Mouse (Mus musculus) embryonic facial prominence, embryonic 11.5 days (tissue): ENCODE results near the gene Prkacb. TPM values are rescaled to one million over a fixed set of nuclear protein-coding genes. Genes with fewer than 3 reads are reported as not detected.

ENCODE experiments used
- ATAC-seq: fragments of 200-750 bp; cut with Nextera tagmentation; replicated peaks from 2 replicates; pipeline ENCODE4 v1.8.0; 2017; ENCODE audit warnings: low read depth; ENCODE audit not compliant: insufficient number of reproducible peaks, low FRiP score, low TSS enrichment
- DNase-seq: peaks from one replicate; pipeline ENCODE4 v3.0.0-alpha.2; 2015; ENCODE audit warnings: low spot score
- H3K27ac ChIP-seq: fragments of 300-500 bp; sonication (generic); replicated peaks from 2 replicates; pipeline ENCODE4 v1.5.1; 2014; ENCODE audit warnings: mild to moderate bottlenecking, low read depth, low read length, control low read depth
- H3K27me3 ChIP-seq: fragments of 300-500 bp; sonication (generic); 2 replicates; pipeline ENCODE4 v1.6.1; 2014; ENCODE audit warnings: mild to moderate bottlenecking, low read length, moderate library complexity, mixed read lengths; ENCODE audit not compliant: control insufficient read depth, insufficient read depth
- H3K36me3 ChIP-seq: fragments of 300-500 bp; sonication (generic); replicated peaks from 2 replicates; pipeline ENCODE4 v1.6.1; 2014; ENCODE audit warnings: low read depth, mild to moderate bottlenecking, low read length, moderate library complexity, mixed read lengths; ENCODE audit not compliant: control insufficient read depth, insufficient read depth
- H3K4me1 ChIP-seq: fragments of 300-500 bp; sonication (generic); 2 replicates; pipeline ENCODE4 v1.6.1; 2014; ENCODE audit warnings: low read length, mixed read lengths; ENCODE audit not compliant: control insufficient read depth, insufficient read depth
- H3K4me2 ChIP-seq: fragments of 300-500 bp; sonication (generic); 2 replicates; pipeline ENCODE4 v1.6.1; 2014; ENCODE audit warnings: low read depth, mild to moderate bottlenecking, control low read depth, low read length, moderate library complexity
- H3K4me3 ChIP-seq: fragments of 300-500 bp; sonication (generic); 2 replicates; pipeline ENCODE4 v1.5.1; 2014; ENCODE audit warnings: low read depth, low read length, control low read depth
- H3K9ac ChIP-seq: fragments of 300-500 bp; sonication (generic); replicated peaks from 2 replicates; pipeline ENCODE4 v1.6.1; 2014; ENCODE audit warnings: mild to moderate bottlenecking, control low read depth, low read length
- H3K9me3 ChIP-seq: fragments of 300-500 bp; sonication (generic); replicated peaks from 2 replicates; pipeline ENCODE4 v1.6.1; 2016; ENCODE audit warnings: mild to moderate bottlenecking, low read length, inconsistent platforms, mixed read lengths; ENCODE audit not compliant: control insufficient read depth
- WGBS: fragments of 180-500 bp; shearing (Covaris S2); extraction: QIAGEN DNeasy Blood & Tissue Kit; methylation state at CpG from one replicate; pipeline ENCODE4 v1.1.7; 2014; 5-methylcytosine and 5-hydroxymethylcytosine counted together
- polyA plus RNA-seq: library from polyadenylated mRNA; unstranded; fragments of >200 nt; fragmentation: Nextera tagmentation; extraction: Ambion mirVana; gene quantifications from 2 replicates; pipeline ENCODE4 v1.2.1, GENCODE M21; 2014

Gene Prkacb
- 78.1 and 80.9 TPM in 2 replicates for polyA plus RNA-seq

DNA sequence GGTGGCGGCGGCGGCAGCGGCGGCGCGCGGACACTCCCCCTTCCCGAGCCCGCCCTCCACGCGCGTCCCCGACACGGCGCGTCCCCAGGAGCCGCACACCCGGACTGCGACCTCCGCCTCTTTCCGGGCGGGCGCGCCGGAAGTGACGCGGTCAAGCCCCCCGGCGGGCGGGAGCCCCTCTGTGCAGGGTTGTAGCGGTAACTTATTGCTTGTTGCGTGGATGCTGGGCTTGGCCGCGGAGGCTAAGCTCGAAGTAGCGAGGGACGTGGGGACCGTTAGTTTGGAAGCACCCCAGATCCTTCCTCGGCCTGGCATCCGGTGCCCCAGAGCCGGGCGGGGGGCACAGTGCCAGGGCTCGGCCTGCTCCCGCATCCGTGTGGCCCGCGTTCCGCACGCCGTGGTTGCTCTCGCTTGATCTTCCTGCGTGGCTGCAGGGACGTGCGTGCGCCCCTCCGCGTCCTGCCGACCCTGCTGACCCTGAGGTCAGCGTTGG lies at the start of gene Prkacb:
TSS of gene Prkacb (minus strand) at position 90 of the 493 bp plus-strand sequence.
- Histone ChIP-seq H3K4me2 (peak within 1 kb of the TSS; percentile 64), H3K4me3 (peak within 1 kb of the TSS; percentile 94), H3K27me3 (no peaks in the 10 kb centered on the region), H3K9ac (peak within 1 kb of the TSS; percentile 96), H3K27ac (peak within 1 kb of the TSS; percentile 75), H3K36me3 (no peaks in the 10 kb centered on the region), H3K4me1 (no peaks in the 10 kb centered on the region), H3K9me3 (no peaks in the 10 kb centered on the region)
- under 1% methylated on average over 55 of the region's 60 CpGs for WGBS
- peak; percentile 91 for DNase-seq
- ATAC-seq = peak; percentile 95

- Histone ChIP-seq H3K4me2 (no peak overlapping the region), H3K4me3 (no peak overlapping the region), H3K9ac (no peak overlapping the region), H3K27me3 (no peaks in the 10 kb centered on the region), H3K27ac (no peak overlapping the region), H3K36me3 (no peaks in the 10 kb centered on the region), H3K9me3 (no peaks in the 10 kb centered on the region), H3K4me1 (no peaks in the 10 kb centered on the region)
- no peak for DNase-seq
- no peak for ATAC-seq
- WGBS = 88% methylated on average over 2 of the region's 2 CpGs
Measured at GRCm38 (mm10) chr3:146860308-146860707, 47.5 kb upstream of the Prkacb start.

DNA sequence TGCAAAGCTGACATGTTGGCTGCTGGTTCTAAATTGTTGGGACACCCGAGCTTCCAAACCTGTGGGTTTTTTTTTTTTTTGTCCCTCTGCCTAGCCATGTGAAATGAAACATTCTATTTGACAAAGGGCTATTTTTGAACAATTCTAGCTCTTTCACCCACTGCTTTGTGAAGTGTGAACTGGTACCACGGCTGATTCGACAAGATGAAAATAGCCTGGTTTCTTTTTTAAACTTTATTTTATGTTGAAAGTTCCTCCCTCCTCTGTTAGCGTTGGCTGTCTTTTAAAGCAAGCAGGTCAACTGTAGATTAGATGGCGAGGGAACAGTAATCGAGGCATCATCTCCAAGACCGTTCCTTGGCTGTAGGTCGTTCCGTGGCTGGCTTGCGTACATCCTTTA lies 44.6 kb upstream of the Prkacb start:
- 87% methylated on average over 10 of the region's 10 CpGs for WGBS
- Histone ChIP-seq H3K27ac (no peak overlapping the region), H3K9ac (no peak overlapping the region), H3K4me1 (no peaks in the 10 kb centered on the region), H3K4me2 (no peak overlapping the region), H3K27me3 (no peaks in the 10 kb centered on the region), H3K9me3 (no peaks in the 10 kb centered on the region), H3K36me3 (no peaks in the 10 kb centered on the region), H3K4me3 (no peak overlapping the region)
- no peak for DNase-seq
- ATAC-seq = no peak

DNA sequence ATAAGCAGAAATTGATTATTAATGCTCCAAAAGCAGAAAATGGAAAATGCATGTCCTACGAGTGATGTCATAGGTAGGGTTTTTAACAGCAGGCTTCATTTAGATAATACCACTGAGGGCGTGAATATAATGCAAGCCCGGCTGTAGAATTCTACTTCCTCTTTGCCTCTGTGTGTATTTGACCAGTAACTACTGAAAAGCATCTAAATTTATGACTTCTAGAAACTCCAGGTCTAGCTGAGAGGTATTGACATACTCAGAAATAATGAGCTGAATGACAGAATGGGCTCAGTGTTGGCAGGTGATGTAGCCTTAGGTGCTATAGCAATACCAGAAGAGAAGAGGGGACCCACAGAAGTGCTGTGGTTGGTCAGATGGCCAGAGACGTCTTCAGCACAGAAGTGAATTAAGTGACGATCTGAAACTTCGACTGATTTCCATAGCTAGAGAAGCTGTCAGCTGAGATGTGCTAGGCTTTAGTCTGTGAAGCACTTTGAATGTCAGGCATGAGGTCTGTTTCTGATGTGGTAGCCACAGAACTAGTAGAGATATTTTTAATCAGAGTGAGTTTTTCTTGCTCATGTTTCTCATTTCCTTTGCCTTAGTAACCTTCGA lies 41.8 kb upstream of the Prkacb start:
- H3K9me3 ChIP-seq = no peaks in the 10 kb centered on the region
- H3K4me2 ChIP-seq = no peak overlapping the region
- 80% methylated on average over 7 of the region's 7 CpGs for WGBS
- H3K4me1 ChIP-seq = no peaks in the 10 kb centered on the region
- H3K9ac ChIP-seq = no peak overlapping the region
- no peak for DNase-seq
- no peaks in the 10 kb centered on the region for H3K36me3 ChIP-seq
- no peak overlapping the region for H3K27ac ChIP-seq
- no peak for ATAC-seq
- no peaks in the 10 kb centered on the region for H3K27me3 ChIP-seq
- no peak overlapping the region for H3K4me3 ChIP-seq

DNA sequence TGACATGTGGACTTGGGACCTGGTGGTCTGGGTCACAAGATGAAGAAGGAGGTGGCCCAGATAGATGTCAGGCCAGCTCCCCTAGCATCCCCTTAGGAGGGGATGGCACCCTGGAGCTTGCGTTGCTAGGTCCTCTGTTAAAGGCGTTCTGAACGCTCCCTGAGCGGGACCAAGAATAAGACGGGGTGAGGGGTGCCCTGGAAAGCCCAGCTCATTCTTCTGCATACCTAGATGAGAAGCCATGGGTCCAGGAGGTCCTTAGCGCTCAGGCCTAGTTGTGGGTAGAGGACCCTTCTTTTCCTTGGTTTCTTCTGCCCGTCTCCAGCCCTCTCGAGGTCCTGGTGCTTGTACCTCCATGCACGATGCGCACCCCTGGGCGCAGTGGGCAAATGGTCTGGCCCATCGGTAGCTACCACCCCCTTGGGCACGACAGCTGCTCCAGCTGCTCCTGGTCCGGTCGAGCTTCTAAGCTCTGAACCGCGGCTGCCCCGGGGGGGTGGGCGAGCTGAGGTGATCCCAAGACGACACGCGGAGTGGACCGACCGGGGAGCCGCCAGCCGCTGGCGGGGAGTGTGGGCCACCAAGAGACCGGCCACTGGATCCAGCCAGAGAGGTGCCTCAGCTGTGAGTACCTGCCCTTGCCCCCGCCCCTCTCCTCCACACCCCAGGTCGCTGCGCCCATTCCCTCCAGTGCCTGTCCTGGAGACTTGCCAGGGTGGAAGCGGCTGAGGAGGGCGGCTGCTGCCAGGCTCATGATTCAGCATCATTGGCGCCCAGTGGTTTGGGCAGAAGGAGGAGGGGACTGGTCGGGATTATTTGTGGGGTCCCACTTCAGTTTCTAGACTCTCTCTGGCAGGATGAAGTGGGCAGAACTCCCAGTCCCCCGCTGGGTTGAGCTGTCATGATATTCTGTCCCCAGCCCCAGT lies 39.4 kb upstream of the Prkacb start, which contains the start of gene Ttll7:
TSS of gene Ttll7 (plus strand) at position 402 of the 926 bp plus-strand sequence.
- no peak within 1 kb of the TSS for H3K27ac ChIP-seq
- 1% methylated on average over 35 of the region's 36 CpGs for WGBS
- ATAC-seq = peak; percentile 95

GRCm38 (mm10) chr3:146849360-146849759 lies 36.6 kb upstream of the Prkacb start:
- DNase-seq (no peak), ATAC-seq (no peak)
- H3K4me1 ChIP-seq = no peaks in the 10 kb centered on the region
- no peak overlapping the region for H3K4me2 ChIP-seq
- H3K9me3 ChIP-seq = no peaks in the 10 kb centered on the region
- H3K27ac ChIP-seq = no peak overlapping the region
- 88% methylated on average over 7 of the region's 7 CpGs for WGBS
- H3K9ac ChIP-seq = no peak overlapping the region
- no peaks in the 10 kb centered on the region for H3K36me3 ChIP-seq
- no peak overlapping the region for H3K4me3 ChIP-seq
- no peaks in the 10 kb centered on the region for H3K27me3 ChIP-seq

More for the DNA sequence above, 39.4 kb upstream of the Prkacb start, which contains the start of gene Ttll7:
- no peaks in the 10 kb centered on the region for H3K36me3 ChIP-seq
- H3K9me3 ChIP-seq = no peaks in the 10 kb centered on the region
- peak within 1 kb of the TSS; percentile 89 for H3K4me2 ChIP-seq
- H3K4me3 ChIP-seq = peak within 1 kb of the TSS; percentile 56
- H3K9ac ChIP-seq = peak within 1 kb of the TSS; percentile 54
- no peaks in the 10 kb centered on the region for H3K27me3 ChIP-seq
- DNase-seq = peak; percentile 88
- no peaks in the 10 kb centered on the region for H3K4me1 ChIP-seq

DNA sequence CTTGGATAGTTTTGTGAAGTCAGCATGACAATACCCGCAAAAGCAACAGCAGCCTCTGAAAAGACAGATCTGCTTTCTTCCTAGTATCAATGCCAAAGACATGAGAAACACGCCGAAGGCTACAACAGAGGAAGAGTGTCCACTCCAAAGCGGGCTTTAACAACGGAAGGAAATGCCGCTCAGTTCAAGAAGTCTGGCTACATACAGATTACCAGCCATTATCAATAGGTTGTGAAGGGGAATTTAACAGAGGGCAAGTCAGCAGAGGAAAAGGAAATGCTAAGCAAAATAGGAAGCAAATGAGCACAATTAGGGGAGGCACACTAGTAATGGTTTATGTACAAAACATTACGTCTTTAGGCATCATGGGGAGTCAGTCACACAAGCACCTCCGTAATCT lies 35.3 kb upstream of the Prkacb start:
- Histone ChIP-seq H3K27me3 (no peaks in the 10 kb centered on the region), H3K9me3 (no peaks in the 10 kb centered on the region), H3K4me3 (no peak overlapping the region), H3K4me1 (no peaks in the 10 kb centered on the region), H3K4me2 (no peak overlapping the region), H3K36me3 (no peaks in the 10 kb centered on the region), H3K9ac (no peak overlapping the region), H3K27ac (no peak overlapping the region)
- ATAC-seq (no peak), DNase-seq (no peak)
- WGBS = 81% methylated on average over 8 of the region's 8 CpGs

DNA sequence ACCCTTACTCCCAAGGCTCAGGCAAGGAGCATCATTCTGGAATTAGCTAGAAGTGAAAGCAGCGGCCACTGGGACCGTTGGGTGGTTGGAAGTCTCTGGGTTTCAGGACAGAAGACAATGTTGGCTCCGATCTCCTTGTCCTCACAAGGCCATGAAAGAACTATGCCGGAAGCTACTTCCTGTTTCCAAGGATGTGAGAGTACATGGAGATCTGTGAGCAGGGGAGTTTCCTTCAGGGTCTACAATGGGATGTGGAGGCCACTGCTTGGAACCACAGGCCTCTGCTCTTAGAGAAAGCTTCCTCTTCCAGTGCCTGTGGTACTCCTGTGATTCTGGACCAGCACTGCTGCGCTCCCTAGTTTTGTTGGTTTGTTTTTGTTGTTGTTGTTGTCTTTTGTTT lies 33.4 kb upstream of the Prkacb start:
- Histone ChIP-seq H3K27ac (no peak overlapping the region), H3K9me3 (no peaks in the 10 kb centered on the region), H3K9ac (no peak overlapping the region), H3K27me3 (no peaks in the 10 kb centered on the region), H3K4me3 (no peak overlapping the region), H3K36me3 (no peaks in the 10 kb centered on the region), H3K4me2 (no peak overlapping the region), H3K4me1 (no peaks in the 10 kb centered on the region)
- DNase-seq = no peak
- no peak for ATAC-seq
- 81% methylated on average over 5 of the region's 5 CpGs for WGBS
